Mouse (Mus musculus) c-Kit-positive CD71-positive TER-119-positive erythroid progenitor cells, embryonic 14.5 days (primary cell): ENCODE results near the gene Ttll1.
"Not testable (repeated sequence)": the region's sequence is repeated elsewhere in the genome, so short reads cannot be mapped to it uniquely, and the experiment has no call there.

Experiments
- DNase-seq: peaks from one replicate; pipeline ENCODE4 v3.0.0-alpha.2; 2013; ENCODE audit warnings: low spot score

Gene Ttll1

GRCm38 (mm10) chr15:83523638-83524332 is 13.1 kb upstream of the Ttll1 start:
- DNase-seq, result no peak

GRCm38 (mm10) chr15:83523196-83523595 is 12.5 kb upstream of the Ttll1 start:
- DNase-seq, result no peak

GRCm38 (mm10) chr15:83520861-83521382 is 10.2 kb upstream of the Ttll1 start:
- no peak for DNase-seq

- peak; percentile 59 for DNase-seq
Observed at GRCm38 (mm10) chr15:83518215-83519048, 7.7 kb upstream of the Ttll1 start.

GRCm38 (mm10) chr15:83515018-83515417 is 4.3 kb upstream of the Ttll1 start:
- DNase-seq, result no peak

GRCm38 (mm10) chr15:83512489-83513281 is 2.0 kb upstream of the Ttll1 start:
- DNase-seq, result no peak

GRCm38 (mm10) chr15:83509950-83510804 is 516 bp downstream of the Ttll1 start:
- DNase-seq, result no peak

GRCm38 (mm10) chr15:83501483-83501882 is 9.2 kb downstream of the Ttll1 start:
- DNase-seq, result not testable (repeated sequence)

GRCm38 (mm10) chr15:83500352-83500751 is 10.3 kb downstream of the Ttll1 start:
- peak; percentile 57 for DNase-seq

GRCm38 (mm10) chr15:83499211-83499755 is 11.4 kb downstream of the Ttll1 start:
- DNase-seq, result no peak

GRCm38 (mm10) chr15:83497299-83497698 is 13.4 kb downstream of the Ttll1 start:
- no peak for DNase-seq

GRCm38 (mm10) chr15:83495787-83496367 is 14.8 kb downstream of the Ttll1 start:
- DNase-seq, result peak; percentile 48

GRCm38 (mm10) chr15:83495195-83495594 is 15.5 kb downstream of the Ttll1 start:
- DNase-seq, result no peak

- DNase-seq, result no peak
Observed at GRCm38 (mm10) chr15:83494572-83494920, 16.1 kb downstream of the Ttll1 start.

GRCm38 (mm10) chr15:83493856-83494571 is 16.7 kb downstream of the Ttll1 start:
- no peak for DNase-seq

- no peak for DNase-seq
Observed at GRCm38 (mm10) chr15:83491891-83492290, 18.8 kb downstream of the Ttll1 start.

- no peak for DNase-seq
Observed at GRCm38 (mm10) chr15:83489471-83489870, 21.2 kb downstream of the Ttll1 start.

GRCm38 (mm10) chr15:83487477-83488115 is 23.1 kb downstream of the Ttll1 start:
- DNase-seq, result no peak

GRCm38 (mm10) chr15:83484311-83484710 is 26.4 kb downstream of the Ttll1 start:
- DNase-seq, result no peak
